Mouse (Mus musculus) left cerebral cortex, postnatal 4 days (tissue): ENCODE measurements around the gene Slc1a2. TPM values are rescaled to one million over a fixed set of nuclear protein-coding genes. Genes with fewer than 3 reads are reported as not detected.
A peak's percentile ranks its signal among the peaks of the same experiment; 100 is the strongest.

ENCODE experiments used
- DNase-seq: peaks from one replicate; pipeline ENCODE4 v3.0.0-alpha.2; 2022
- intact Hi-C: fragments of 180-260 bp; cut with DNase I; formaldehyde crosslinking; loops from one replicate; pipeline ENCODE4 v1.15.1; 2025
- total RNA-seq, 2 experiments: library from RNA; stranded (reverse); gene quantifications; 2 replicates each; pipeline ENCODE4 v1.2.3; 2021

Slc1a2 gene
- 100 to 1,000 TPM; 197 to 218 TPM for total RNA-seq

GRCm38 (mm10) chr2:102658163-102658660, at the start of gene Slc1a2:
Gene Slc1a2, plus strand, starts transcription at chr2:102658659.
- DNase-seq, result peak; percentile 62
- intact Hi-C loops, result no loop called here

GRCm38 (mm10) chr2:102610485-102610884, 48.0 kb upstream of the Slc1a2 start:
- intact Hi-C loops, result no loop called here
- no peak for DNase-seq

GRCm38 (mm10) chr2:102616637-102617036, 41.8 kb upstream of the Slc1a2 start:
- no peak for DNase-seq
- intact Hi-C loops, result no loop called here

GRCm38 (mm10) chr2:102620744-102621429, 37.6 kb upstream of the Slc1a2 start:
- DNase-seq, result no peak
- intact Hi-C loops, result no loop called here

GRCm38 (mm10) chr2:102622176-102622575, 36.3 kb upstream of the Slc1a2 start:
- no peak for DNase-seq
- intact Hi-C loops, result no loop called here

- DNase-seq, result no peak
- intact Hi-C loops, result no loop called here
These were observed 35.5 kb upstream of the Slc1a2 start for GRCm38 (mm10) chr2:102622943-102623342.

GRCm38 (mm10) chr2:102624538-102624937, 33.9 kb upstream of the Slc1a2 start:
- intact Hi-C loops, result no loop called here
- no peak for DNase-seq

GRCm38 (mm10) chr2:102632361-102632760, 26.1 kb upstream of the Slc1a2 start:
- no peak for DNase-seq
- intact Hi-C loops, result no loop called here

GRCm38 (mm10) chr2:102634010-102634409, 24.4 kb upstream of the Slc1a2 start:
- intact Hi-C loops, result no loop called here
- no peak for DNase-seq

GRCm38 (mm10) chr2:102635523-102636060, 22.9 kb upstream of the Slc1a2 start:
- intact Hi-C loops, result no loop called here
- no peak for DNase-seq

- no peak for DNase-seq
- intact Hi-C loops, result no loop called here
These were observed 22.3 kb upstream of the Slc1a2 start for GRCm38 (mm10) chr2:102636116-102636600.

GRCm38 (mm10) chr2:102638140-102638539, 20.3 kb upstream of the Slc1a2 start:
- intact Hi-C loops, result no loop called here
- DNase-seq, result no peak

GRCm38 (mm10) chr2:102638690-102639089, 19.8 kb upstream of the Slc1a2 start:
- no peak for DNase-seq
- intact Hi-C loops, result no loop called here

GRCm38 (mm10) chr2:102648845-102649500, 9.5 kb upstream of the Slc1a2 start:
- intact Hi-C loops, result no loop called here

GRCm38 (mm10) chr2:102650322-102650721, 8.1 kb upstream of the Slc1a2 start:
- DNase-seq, result no peak
- intact Hi-C loops, result no loop called here

More at GRCm38 (mm10) chr2:102648845-102649500, 9.5 kb upstream of the Slc1a2 start:
- peak; percentile 30 for DNase-seq

GRCm38 (mm10) chr2:102655966-102656725, 2.3 kb upstream of the Slc1a2 start:
- peak; percentile 32 for DNase-seq
- intact Hi-C loops, result no loop called here

GRCm38 (mm10) chr2:102657726-102658125, 733 bp upstream of the Slc1a2 start:
- peak; percentile 76 for DNase-seq
- intact Hi-C loops, result no loop called here

- peak; percentile 69 for DNase-seq
- intact Hi-C loops, result no loop called here
These were observed 432 bp downstream of the Slc1a2 start for GRCm38 (mm10) chr2:102658661-102659520.

GRCm38 (mm10) chr2:102659521-102659830, 1.0 kb downstream of the Slc1a2 start:
- intact Hi-C loops, result no loop called here
- DNase-seq, result peak; percentile 57

- no peak for DNase-seq
- intact Hi-C loops, result loop anchor here (5.0 kb wide), 1 partner anchor 209 kb away; the partner anchor contains the start of gene Fjx1
These were observed 2.6 kb downstream of the Slc1a2 start for GRCm38 (mm10) chr2:102661052-102661451.
